Mouse (Mus musculus) heart, adult 11 months (tissue): ENCODE measurements at regions not wholly inside any gene's neighbourhood (a gene's known extent, or its start where the extent isn't known, plus 50 kb on each side); places are given as distances from the start of the nearest gene placed in this dataset.
A peak's percentile ranks its signal among the peaks of the same experiment; 100 is the strongest.

Experiments used
- DNase-seq: peaks from one replicate; pipeline ENCODE4 v3.0.0; 2022

- no peak for DNase-seq
These were observed 127.0 kb downstream of the Mycn start for GRCm38 (mm10) chr12:12814693-12815092.

DNA sequence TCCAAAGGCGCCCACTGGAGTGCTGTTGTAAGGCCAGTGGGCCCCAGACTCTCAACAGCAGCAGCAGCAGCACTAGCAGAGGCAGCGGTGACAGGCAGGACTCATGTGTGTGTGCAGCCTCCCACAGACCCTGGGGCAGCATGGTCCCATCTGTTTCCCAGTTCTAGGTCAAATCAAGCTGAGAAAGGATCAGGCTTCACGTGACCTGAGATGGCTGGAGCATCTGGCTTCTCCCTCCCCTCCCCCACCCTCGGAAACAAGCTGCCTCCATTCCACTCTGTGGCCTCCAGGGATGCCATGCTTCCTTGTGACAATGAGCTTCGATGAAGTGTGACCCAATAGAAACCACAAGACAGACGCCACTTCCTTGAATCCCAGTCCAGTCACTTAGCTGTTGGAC is 128.8 kb downstream of the Mycn start:
- DNase-seq, result no peak

- peak; percentile 65 for DNase-seq
These were observed 130.8 kb downstream of the Mycn start for GRCm38 (mm10) chr12:12810943-12811342.

GRCm38 (mm10) chr12:12810159-12810885 is 131.4 kb downstream of the Mycn start:
- peak; percentile 98 for DNase-seq

DNA sequence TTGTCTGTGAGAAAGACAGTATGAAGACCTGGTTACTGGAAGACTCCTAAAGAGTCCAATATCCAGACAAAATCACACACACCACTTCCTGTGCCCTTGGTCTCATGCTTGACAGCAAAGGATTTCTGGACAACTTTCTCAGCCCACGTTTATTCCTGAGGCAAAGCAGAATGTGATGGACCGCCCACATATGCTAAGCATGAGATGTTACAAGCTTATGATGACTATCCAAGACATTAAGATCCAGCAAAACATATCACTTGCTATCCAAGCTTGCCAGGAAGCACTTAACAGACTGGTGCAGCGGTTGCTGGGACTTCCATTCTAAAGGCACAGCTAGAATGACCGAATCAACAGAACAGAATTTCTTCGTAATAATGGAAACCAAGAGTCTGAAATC is 133.6 kb downstream of the Mycn start:
- DNase-seq, result no peak

DNA sequence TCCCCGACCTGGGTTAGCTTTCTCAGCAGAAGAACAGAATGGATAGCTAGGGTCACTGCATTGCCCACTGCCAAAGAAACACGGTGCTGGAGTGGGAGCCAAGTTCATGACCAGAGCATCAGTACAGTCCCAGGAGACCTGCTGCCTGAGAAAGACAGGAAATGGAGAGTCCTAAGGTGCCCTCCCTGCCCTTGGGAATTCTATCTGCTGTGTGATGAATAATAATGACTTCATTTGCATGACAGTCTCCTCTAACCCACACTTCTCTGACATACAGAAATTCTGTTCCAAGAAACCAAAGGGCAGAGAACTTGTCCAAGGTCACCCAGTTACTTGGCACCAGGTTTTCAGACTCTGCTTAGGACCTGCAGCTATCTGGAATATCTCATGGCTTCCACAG is 138.1 kb downstream of the Mycn start:
- no peak for DNase-seq

DNA sequence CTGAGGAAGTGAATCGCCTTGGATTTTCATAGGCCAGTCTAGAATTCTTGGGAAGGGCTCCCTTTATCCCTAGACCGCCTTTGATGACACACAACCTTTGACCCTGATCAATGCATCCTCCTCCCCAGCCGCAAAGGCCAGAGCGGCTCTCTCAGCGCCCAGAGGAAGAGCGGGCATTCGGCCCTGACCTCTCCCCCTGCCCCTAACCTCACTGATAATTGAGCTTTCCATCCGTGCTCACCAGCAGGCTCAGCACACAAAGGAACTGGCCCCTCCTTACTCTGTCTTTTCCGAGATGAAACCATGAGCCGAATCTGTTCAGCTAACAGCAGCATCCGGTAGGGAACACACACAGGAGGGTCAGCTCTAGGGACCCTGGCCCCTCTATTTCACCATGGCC is 139.3 kb downstream of the Mycn start:
- DNase-seq, result no peak

DNA sequence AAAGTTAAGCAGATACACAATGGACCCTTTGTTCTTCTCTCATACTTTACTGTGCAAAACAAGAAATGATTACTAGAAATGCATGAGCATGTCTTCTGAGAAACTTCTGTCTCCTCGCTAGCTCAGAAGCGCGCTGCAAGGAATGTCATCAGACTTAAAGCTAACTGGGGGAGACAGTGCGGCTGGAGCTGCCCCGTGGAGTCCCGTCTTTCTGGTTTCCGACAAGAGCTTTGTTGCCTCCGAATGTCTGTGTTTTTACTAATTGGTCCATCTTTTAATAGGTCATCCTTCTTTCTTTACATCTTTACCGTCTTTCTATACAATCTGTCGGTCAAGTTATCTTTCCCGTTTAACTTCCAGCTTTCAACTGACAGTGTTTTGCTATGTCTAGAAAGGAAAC is 140.0 kb downstream of the Mycn start:
- DNase-seq, result no peak

GRCm38 (mm10) chr12:12800120-12800519 is 141.6 kb downstream of the Mycn start:
- DNase-seq, result no peak

DNA sequence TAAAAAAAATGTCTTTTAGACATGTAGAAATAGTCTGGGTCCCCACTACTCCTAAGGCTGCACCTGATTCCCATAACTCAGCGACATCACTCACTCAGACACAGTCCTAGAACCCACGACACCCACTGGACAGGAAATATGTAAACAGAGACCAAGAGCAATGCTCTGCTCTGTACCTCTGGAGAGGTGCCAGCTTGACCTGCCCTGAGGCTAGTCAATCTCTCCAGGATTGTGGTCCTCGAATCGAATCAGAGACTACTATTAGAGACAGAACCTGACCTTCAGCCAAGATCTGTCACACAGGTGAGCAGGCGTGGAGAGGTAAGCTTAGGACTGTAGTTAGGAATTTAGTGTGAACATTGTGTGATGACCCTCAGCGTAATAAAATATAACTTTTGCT is 152.7 kb downstream of the Mycn start:
- no peak for DNase-seq

DNA sequence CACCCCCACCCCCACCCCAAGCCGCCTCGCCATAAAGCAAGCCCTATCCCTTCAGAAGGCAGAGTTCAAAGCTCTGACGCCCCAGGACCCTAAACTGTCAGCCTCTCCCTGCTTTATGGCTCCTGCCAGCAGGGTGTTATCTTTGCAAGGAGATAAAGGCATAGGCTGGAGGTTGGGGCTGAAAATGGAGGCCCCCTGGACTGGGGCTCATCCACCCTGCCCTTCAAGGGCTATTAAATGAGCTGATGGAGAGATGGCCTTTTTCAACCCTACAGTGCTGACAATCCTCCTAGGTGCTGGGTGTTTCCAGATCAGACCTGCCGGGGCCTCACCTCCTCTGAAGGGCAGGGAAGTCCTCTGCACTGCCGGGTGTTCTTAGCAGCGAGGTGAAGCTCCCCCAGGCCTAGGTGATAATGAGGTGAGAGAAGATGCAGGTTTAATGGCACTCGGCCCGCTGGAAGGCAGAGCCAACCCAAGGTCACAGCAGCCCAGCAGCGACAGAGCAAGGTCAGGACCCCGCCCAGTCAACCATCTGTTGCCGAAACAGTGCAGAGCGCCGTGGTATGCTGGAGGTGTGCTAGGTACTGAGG is 153.4 kb downstream of the Mycn start:
- no peak for DNase-seq

DNA sequence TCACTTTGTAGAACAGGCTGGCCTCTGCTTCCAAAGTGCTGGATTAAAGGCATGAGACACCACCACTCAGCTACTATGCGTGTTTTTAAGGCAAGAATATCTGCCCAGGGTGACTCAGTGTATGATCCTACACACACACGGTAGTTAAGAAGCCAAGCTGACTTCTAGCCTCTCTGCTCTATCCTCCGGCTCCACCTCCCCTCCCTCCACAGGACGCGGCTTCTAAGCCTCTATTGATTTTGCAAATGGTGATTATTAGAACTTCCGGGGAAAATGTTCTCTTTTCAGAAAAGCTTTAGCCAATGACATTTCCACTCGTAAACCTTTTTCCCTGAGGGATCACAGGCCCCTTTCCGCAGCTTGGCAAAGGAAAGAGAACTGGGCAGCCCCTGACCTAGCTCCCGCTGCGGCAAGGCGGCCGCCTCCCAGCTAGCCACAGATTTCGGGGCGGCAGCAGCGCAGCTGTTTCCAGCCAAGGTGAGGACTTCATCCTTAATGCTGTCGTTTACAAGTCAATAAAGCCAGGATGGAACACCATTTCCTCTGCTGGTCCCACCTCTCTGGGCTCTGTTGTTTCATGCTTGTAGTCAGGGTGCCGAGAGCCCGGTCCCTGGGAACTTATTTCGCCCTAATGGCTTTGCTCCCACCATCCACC is 154.0 kb downstream of the Mycn start:
- no peak for DNase-seq

DNA sequence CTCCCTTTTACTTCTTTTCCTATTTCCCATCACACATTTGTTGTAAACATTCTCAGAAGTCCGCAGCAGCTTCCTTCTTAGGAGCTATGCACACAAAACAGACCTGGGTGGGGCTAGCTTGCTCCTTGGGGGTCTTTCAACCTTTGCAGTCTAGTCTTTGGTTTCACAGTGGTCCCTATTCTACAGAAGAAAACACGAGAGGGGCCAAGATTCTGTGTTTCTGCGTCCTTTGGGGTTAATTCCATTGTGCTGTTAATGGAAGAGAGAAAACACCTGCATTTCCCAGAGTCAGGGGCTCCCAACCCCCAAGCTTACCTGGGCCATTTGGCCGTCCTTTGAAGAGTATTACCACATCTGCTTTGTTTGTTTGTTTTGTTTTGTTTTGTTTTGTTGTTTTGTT is 154.6 kb downstream of the Mycn start:
- DNase-seq, result no peak

- no peak for DNase-seq
These were observed 157.8 kb downstream of the Mycn start for GRCm38 (mm10) chr12:12783699-12784605.

DNA sequence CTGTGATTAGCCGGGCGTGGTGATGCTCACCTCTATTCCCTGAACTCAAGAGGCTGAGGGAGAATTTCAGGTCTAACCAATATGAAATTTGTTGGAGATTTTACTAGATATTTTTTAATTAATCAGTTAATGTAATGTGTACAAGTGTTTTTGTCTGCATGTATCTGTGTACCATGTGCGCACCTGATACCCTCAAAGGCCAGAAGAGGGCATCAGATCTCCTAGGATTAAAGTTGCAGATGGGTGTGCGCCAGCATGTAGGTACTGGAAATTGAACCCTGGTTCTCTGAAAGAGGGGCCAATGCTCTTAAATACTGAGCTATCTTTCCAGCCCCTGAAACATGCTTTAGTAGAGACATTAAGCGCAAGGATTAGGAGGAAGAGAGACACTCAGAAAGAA is 160.2 kb downstream of the Mycn start:
- no peak for DNase-seq

DNA sequence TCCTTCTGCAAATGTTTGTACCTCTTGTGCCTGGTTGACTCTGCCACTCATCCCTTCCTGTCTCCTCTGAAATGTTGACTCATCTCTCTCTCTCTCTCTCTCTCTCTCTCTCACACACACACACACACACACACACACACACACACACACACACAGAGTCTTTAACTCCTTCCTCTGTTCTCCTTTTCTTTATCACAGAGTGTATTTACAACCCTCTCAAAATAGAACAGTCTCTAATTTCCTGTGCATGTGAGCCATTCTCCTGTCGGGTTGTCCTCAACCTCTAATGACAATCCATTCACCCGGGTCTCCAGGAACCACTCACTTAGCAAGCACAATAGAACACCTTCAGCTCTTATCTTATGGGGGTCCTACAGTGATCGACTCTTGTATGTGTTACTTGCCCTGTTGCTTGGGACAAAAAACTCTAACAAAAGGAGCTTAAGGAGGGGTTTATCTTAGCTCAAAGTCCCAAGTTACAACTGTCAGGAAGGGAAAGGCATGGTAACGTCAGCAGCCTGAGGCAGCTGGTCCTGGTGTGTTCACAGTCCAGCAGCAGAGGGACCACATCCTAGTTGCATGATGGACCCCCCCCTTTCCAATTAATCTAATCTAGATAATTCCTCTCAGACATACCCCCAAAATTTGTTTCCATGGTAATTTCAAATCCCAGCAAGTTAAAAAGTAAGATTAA is 163.0 kb downstream of the Mycn start:
- DNase-seq, result no peak

GRCm38 (mm10) chr12:12777422-12777821 is 164.3 kb downstream of the Mycn start:
- no peak for DNase-seq

DNA sequence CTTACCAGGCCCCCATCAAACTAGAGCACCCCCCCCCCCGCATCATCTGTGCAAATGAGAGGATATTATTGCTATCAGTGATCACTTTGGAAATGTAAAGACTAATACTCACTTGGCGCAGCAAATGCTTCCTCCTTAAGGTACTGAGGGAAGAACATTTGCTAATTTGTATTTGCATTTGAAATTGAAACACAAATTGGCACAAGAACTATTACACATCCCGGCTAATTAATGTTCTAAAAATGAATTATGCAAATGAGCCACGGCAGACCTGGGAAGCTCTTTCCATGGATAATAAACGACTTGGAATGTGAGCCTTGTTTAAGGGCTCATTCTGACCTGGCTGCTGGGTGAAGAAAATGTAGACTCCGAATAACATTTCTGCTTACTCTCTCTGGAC is 164.9 kb downstream of the Mycn start:
- no peak for DNase-seq

DNA sequence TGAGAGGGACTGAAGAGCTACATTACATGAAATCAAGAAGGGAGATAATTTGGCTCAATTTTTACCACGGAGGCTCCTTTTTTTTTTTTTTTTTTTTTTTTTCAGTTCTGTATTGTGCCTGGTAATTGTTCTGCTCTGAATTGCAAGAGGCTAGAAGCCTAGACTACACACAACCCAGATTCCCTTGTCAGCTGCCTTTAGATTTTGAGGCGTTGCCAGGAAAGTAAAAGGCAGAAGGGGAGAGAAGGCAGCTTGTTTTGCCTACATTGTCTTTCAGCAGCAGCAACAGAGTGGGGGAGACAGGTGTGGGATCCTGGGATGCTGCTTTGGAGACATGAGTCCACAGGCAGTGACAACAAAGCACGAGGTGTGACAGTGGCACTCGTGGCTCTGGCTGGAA is 170.7 kb downstream of the Mycn start:
- no peak for DNase-seq

GRCm38 (mm10) chr12:12766510-12767304 is 175.0 kb downstream of the Mycn start:
- no peak for DNase-seq

DNA sequence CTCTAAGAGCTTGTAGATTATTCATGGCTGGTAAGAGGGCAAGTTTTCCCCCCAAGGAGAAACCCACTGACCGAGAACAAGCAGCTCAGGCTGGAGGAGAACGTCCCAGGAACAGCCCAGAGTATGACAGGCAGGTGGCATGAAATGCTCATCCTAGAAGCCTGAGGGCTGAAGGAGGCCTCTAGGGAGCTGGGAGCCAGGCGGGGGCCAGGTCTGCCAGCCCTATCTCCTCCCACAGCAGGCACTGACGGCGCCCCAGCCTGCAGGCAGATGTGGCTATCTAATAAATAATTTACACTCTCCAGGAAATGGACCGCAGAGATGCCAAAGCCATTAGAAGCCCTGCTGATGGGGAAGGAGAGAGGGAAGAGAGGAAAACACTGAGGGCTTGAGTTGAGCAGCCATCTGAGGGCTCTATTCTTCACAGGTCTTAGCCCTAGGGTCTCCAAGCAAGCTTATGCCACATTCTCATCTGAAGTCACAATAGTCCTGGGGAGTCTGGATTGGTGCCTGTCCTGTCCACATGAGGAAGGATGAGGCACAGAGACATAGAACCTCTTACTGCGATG is 176.1 kb downstream of the Mycn start:
- DNase-seq, result no peak

- DNase-seq, result no peak
These were observed 176.7 kb downstream of the Mycn start for GRCm38 (mm10) chr12:12765055-12765454.
